Mouse (Mus musculus) frontal cortex, postnatal 25 days (tissue): ENCODE data around the gene Hddc3.
"Not testable (repeated sequence)": the region's sequence is repeated elsewhere in the genome, so short reads cannot be mapped to it uniquely, and the experiment has no call there.

Experiments
- DNase-seq, 2 experiments: peaks; one replicate each; pipeline ENCODE4 v3.0.0; 2022; ENCODE audit warnings: low spot score in 2 of 2

Hddc3 gene

GRCm38 (mm10) chr7:80369967-80370431 lies 27.1 kb downstream of the Hddc3 start:
- DNase-seq = no peak

DNA sequence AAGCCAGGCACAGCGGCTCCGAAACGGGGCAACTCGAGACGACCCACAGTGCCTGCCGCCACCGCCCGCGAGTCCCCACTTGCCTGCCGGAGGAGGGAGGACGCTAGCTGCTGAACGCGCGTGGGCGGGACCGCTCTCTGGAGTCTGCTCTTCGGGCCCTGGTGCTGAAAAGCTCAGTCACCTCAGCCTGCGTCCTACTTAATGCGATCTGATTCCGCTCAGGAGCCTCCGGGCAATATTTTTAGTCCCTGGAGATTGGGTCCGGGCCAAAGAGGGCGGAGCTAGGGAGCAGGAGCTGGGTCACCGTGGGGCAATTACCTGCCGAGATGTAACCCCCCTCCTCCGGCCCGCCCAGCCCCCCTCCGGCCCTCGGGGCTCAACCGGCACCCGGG lies 27.7 kb downstream of the Hddc3 start:
- peak; percentile 68 to 70 for DNase-seq

DNA sequence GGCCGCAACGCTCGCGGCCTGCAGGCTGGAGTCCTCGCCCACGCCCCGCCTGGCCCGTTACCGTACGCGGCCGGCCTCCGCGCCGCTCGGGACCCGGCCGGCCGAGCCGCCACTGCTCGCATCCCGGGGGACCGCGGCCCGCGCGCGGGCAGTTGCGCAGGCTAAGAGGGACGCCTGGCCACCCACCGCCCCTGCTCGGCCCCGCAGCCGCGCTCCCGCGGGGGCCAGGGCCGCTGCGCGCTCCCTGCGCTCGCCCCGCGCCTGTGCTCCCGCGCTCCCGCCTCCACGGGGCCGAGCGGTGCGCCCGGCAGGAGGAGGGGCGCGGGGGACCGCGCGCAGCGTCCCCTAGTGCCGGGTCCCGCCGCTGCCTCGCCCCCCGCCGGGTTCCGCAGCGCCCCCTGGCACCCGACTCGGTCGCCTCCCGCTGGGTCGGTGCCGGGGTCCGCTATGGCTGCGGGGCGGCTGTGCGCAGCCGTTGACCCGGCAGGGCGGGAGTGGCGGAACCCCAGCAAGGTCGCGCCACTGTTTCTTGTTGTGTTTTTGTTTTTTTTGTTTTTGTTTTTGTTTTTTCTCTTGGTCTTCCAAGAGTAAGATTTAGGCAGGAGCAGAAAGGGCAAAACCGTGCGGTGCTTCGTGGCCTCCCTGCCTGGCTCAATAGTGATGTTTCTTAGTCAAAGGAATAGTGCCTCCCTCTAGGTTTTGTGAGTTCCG lies 28.3 kb downstream of the Hddc3 start, which contains the start of gene Man2a2:
TSS of gene Man2a2 (minus strand) at position 335 of the 711 bp plus-strand sequence.
- DNase-seq = peak; percentile 46 to 65

DNA sequence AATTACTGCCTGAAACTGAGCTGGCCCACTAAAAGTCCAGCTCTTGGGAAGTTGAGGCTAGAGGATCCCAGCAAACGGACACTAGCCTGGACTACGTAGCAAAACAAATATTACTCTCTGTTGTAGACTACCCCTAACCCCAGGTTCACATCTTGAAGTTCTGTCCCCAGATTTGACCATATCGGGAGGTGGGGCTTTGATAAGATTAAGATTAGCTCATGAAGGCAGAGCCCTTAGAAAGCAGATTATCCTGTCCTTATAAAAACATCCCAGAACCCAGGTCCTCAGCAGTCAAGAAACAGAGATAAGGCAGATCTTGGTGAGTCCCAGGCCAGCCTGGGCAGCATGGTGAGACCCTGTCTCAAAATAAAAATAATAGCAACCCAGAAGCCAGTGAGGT lies 29.3 kb downstream of the Hddc3 start:
- no peak for DNase-seq

- no peak for DNase-seq
Measured at GRCm38 (mm10) chr7:80372667-80373066, 29.8 kb downstream of the Hddc3 start.

DNA sequence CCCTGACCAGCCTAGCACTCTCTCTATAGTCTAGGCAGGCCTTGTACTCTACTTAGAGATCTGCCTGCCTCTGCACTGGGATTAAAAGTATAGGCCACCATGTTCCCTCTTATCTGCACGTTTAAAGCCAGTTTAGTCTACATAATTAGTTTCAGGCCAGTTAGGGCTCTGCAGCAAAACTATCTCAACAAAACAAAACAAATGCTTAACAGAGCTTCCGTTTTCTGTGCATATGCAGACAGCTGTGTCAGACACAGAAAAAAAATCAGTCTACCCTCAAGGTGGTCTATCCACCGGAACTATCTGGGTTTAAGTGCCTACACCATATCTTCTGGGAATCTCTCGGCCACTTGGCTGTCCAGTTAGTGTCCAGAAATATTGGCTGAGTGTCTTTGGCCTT lies 30.4 kb downstream of the Hddc3 start:
- no peak for DNase-seq

GRCm38 (mm10) chr7:80373850-80374249 lies 30.9 kb downstream of the Hddc3 start:
- no peak for DNase-seq

GRCm38 (mm10) chr7:80374280-80374679 lies 31.4 kb downstream of the Hddc3 start:
- no peak for DNase-seq

- no peak for DNase-seq
Measured at GRCm38 (mm10) chr7:80374733-80375132, 31.8 kb downstream of the Hddc3 start.

GRCm38 (mm10) chr7:80375376-80376039 lies 32.6 kb downstream of the Hddc3 start:
- no peak for DNase-seq

- no peak for DNase-seq
Measured at GRCm38 (mm10) chr7:80376192-80376591, 33.3 kb downstream of the Hddc3 start.

DNA sequence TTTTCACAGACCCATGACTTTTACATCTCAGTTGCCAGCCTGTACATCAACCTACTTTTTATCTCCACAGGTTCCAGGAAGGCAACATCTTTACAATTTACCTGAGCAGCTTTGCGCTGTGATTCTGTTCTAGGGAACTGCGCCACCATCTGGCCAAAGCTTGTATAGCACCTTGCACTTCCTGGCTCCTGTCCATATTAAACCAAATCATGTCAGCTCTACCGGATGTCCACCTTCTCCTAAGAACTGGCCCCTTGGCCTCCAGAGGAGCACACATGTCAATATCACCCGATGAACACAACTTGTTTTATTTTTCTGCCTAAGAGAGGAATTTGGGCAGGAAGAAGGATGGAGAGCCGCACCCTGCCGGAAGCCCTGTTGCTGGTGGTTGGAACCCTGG lies 34.6 kb downstream of the Hddc3 start:
- DNase-seq = peak; percentile 61 to 73

GRCm38 (mm10) chr7:80379531-80379930 lies 36.6 kb downstream of the Hddc3 start:
- no peak for DNase-seq

- no peak for DNase-seq
Measured at GRCm38 (mm10) chr7:80382919-80383318, 40.0 kb downstream of the Hddc3 start.

GRCm38 (mm10) chr7:80386235-80386930 lies 43.5 kb downstream of the Hddc3 start:
- DNase-seq = peak; percentile 90 to 92

GRCm38 (mm10) chr7:80387033-80387632 lies 44.2 kb downstream of the Hddc3 start:
- no peak for DNase-seq

DNA sequence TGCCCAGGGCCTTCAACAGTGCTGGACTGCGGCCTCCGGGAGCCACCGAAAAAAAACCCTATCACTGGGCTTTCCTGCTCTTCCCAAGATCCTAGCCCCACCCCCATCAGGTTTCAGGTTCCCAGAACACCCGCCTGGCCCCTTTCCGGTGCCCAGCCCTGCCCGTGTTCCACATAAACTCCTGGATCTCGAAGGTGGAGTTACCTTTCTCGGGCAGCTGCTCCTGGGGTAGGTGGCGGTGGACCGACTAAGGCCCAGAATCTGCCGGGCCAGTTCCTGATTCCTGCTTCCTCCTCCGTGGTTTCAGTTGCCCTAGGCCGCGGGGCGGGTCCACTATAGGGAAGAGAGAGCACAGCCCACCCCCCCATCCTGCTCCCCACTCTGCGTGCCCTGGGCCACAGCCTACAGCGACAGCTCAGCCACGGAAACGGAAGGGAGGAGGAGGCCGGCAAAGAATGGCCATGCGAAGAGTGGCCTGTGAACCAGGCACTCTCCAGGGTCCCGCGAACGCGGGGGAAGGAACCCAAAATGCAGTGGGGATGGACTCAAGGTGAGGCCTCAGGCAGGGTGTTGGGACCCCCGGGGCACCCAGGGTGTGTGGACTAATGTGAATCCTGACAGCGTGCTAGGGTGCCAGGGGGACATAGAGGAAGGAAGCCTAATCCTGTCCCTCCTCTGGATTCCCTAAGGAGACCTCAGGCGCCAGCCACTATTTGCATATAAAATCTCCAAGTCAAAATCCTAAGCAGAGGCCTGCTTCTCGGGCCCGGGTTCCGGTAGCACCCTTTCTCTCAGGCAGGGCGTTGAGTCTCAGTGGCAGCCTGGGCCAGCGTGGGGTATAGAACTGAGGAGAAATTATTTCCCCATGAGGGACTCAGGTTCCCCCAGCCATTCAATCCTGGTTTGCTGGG lies 45.0 kb downstream of the Hddc3 start, which contains the start of gene Fes:
TSS of gene Fes (minus strand) at position 314 of the 911 bp plus-strand sequence.
- DNase-seq = no peak

DNA sequence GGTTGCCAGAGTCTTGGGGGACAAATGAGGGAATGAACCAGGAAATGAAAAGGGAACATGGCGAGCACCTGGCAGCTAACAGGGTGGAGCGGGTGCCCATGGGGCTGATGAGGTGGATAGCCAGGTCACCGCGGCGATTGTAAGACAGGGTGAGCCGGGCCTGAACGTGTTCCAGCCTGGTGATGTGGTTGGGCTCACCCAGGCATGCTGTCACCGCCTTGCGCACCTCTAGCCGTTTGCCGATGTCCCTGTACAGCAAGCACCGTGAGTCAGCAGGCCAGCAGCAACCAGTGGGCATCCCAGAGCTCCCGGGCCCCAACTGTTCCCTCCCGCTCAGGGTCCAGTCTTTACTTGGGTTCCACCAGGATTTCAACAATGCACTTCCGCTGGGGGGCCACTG lies 49.2 kb downstream of the Hddc3 start:
- no peak for DNase-seq

DNA sequence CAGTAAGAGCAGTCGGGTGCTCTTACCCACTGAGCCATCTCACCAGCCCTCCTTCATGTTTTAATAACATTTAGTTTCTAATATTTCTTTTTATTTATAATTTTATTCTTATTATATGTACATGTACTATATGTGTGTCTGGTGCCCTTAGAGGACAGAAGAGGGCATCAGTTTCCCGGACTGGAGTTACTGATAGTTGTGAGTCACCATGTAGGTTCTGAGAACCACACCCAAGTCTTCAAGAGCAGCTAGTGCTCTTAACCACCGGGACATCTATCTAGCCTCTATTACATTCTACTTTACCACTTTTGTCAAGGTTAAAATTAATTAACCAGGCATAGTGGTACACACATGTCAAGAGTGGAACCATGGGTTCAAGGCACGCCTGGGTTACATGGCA lies 51.7 kb downstream of the Hddc3 start:
- DNase-seq = no peak

DNA sequence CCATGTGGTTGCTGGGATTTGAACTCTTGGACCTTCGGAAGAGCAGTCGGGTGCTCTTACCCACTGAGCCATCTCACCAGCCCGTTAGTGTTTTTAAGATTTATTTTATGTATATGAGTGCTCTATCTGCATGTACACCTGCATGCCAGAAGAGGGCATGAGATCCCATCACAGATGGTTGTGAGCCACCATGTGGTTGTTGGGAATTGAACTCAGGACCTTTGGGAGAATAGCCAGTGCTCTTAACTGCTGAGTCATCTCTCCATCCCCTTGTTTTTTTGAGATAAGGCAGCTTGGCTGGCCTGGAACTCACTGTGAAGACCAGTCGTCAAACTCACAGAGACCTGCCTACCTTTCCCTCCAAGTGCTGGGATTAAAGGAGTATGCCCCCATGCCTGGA lies 53.5 kb downstream of the Hddc3 start:
- DNase-seq = not testable (repeated sequence)

DNA sequence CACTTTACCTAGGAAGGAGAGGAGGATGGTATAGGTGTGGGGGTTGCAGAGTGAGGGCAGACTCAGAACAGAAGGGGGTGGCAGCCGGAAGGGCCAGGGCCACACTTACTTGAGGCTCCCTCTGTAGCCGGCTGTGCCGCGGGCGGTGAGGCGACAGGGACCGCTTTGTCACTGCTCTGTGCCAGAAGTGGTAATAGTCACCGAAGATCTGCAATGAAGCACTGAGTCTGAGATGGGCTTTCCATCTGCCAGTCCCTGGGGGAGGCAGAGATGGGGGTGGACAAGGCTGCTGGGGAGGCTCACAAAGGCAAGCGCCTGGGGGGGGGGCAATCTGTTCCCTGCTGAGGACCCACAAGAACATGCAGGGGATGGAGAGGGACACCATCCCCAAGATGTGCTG lies 55.1 kb downstream of the Hddc3 start:
- DNase-seq = no peak
